ENCODE assay signal across 10 mouse cellular contexts in genomic region chr10:52072482-52072881, GRCm38 (mm10). TPM values are rescaled to one million over a fixed set of nuclear protein-coding genes. Genes with fewer than 3 reads are reported as not detected.
DNase-seq lines count a peak whose midpoint lies in the region; ATAC-seq lines count a peak whose summit lies in the region.
"Had no signal": no experiment of that assay in that cellular context is flagged by ENCODE, and none has a peak within 500 bp of the region (broad histone marks: within the 10 kb centered on the region; RNA-seq: fewer than 3 reads in every experiment).

No protein-coding gene starts in this region.

- no peaks in the 10 kb centered on the region for H3K36me3 ChIP-seq in hindbrain, embryonic 14.5 days (replicated peaks; ENCODE audit: control insufficient read depth, insufficient read depth)
- no peaks in the 10 kb centered on the region for H3K36me3 ChIP-seq in hindbrain, embryonic 16.5 days (ENCODE audit: control insufficient read depth, insufficient read depth, low read length)
- H3K36me3 ChIP-seq in embryonic facial prominence, embryonic 10.5 days (replicated peaks): no peaks in the 10 kb centered on the region

- H3K27me3 ChIP-seq in hindbrain, embryonic 14.5 days (ENCODE audit: control insufficient read depth, insufficient read depth, low read length): no peaks in the 10 kb centered on the region
- H3K27me3 ChIP-seq in hindbrain, embryonic 16.5 days (replicated peaks; ENCODE audit: control insufficient read depth, insufficient read depth, low read length): no peaks in the 10 kb centered on the region
- H3K27me3 ChIP-seq in embryonic facial prominence, embryonic 10.5 days (replicated peaks; ENCODE audit: low read depth, poor library complexity, severe bottlenecking): no peaks in the 10 kb centered on the region

- H3K4me3 ChIP-seq in hindbrain, embryonic 14.5 days (replicated peaks; ENCODE audit: low read length): no peak overlapping the region
- H3K4me3 ChIP-seq in hindbrain, embryonic 16.5 days (ENCODE audit: low read length): no peak overlapping the region
- H3K4me3 ChIP-seq in embryonic facial prominence, embryonic 10.5 days: no peak overlapping the region

- H3K4me1 ChIP-seq in hindbrain, embryonic 14.5 days (replicated peaks; ENCODE audit: control insufficient read depth, insufficient read depth, low read length): no peaks in the 10 kb centered on the region
- H3K4me1 ChIP-seq in hindbrain, embryonic 16.5 days (ENCODE audit: control insufficient read depth, insufficient read depth, low read depth, low read length): no peaks in the 10 kb centered on the region
- no peaks in the 10 kb centered on the region for H3K4me1 ChIP-seq in embryonic facial prominence, embryonic 10.5 days

- intact Hi-C loops in left cerebral cortex, postnatal 4 days (cut with DNase I): no loop called here

- H3K27ac ChIP-seq in hindbrain, embryonic 14.5 days: no peak overlapping the region
- no peak overlapping the region for H3K27ac ChIP-seq in hindbrain, embryonic 16.5 days (ENCODE audit: low read depth, low read length)
- H3K27ac ChIP-seq in embryonic facial prominence, embryonic 10.5 days (replicated peaks): no peak overlapping the region

- H3K9me3 ChIP-seq in hindbrain, embryonic 14.5 days (ENCODE audit: control insufficient read depth, low read length): no peaks in the 10 kb centered on the region
- no peaks in the 10 kb centered on the region for H3K9me3 ChIP-seq in hindbrain, embryonic 16.5 days (ENCODE audit: control insufficient read depth, low read length)
- H3K9me3 ChIP-seq in embryonic facial prominence, embryonic 10.5 days: no peaks in the 10 kb centered on the region

- DNase-seq in hindbrain, embryonic 14.5 days (ENCODE audit: low spot score): peak; percentile 69
- peak; percentile 13 for DNase-seq in WW6 (ENCODE audit: low read depth, low spot score)
- peak; percentile 39 for DNase-seq in embryonic facial prominence, embryonic 10.5 days (ENCODE audit: low spot score)
- peak; percentile 12 for DNase-seq in kidney, adult 11 months
- DNase-seq in left cerebral cortex, postnatal 4 days: peak; percentile 63
- DNase-seq in retina, postnatal 7 days (ENCODE audit: low read depth, low spot score): peak; percentile 5
- DNase-seq in T-cell, adult 2 months (ENCODE audit: low spot score): no peak

- H3K4me2 ChIP-seq in hindbrain, embryonic 14.5 days (replicated peaks): no peak overlapping the region
- no peak overlapping the region for H3K4me2 ChIP-seq in hindbrain, embryonic 16.5 days (ENCODE audit: low read length)

- ATAC-seq in hindbrain, embryonic 14.5 days (ENCODE audit: low FRiP score): peak; percentile 60; the same call in 1 of the 2 replicates
- ATAC-seq in hindbrain, embryonic 16.5 days: no peak

- no peak overlapping the region for H3K9ac ChIP-seq in hindbrain, embryonic 14.5 days
- H3K9ac ChIP-seq in hindbrain, embryonic 16.5 days (ENCODE audit: low read depth, low read length): no peak overlapping the region

RNA-seq across cellular contexts. Expression of gene Vgll2, which starts 50.2 kb away (rescaled TPM):
- polyA plus RNA-seq in hindbrain, embryonic 14.5 days (2014; fragmentation: Nextera tagmentation; extraction: Ambion mirVana): 0.20 TPM in 1 of 2 replicates, not detected in the other
- polyA plus RNA-seq in hindbrain, embryonic 16.5 days (2015; fragmentation: Nextera tagmentation; extraction: Ambion mirVana): 0.15 and 1.3 TPM in 2 replicates
- 10.1 and 12.8 TPM in 2 replicates for polyA plus RNA-seq in embryonic facial prominence, embryonic 10.5 days (2016; fragmentation: Nextera tagmentation; extraction: Ambion mirVana)
- not detected for total RNA-seq in left cerebral cortex, postnatal 4 days (2021)
- total RNA-seq: layer of hippocampus, postnatal 14 days had no signal
- polyA plus RNA-seq: testis, adult 2 months had no signal
